Mouse (Mus musculus) common myeloid progenitor, adult 5-6 weeks (primary cell): ENCODE measurements at regions not wholly inside any gene's neighbourhood (a gene's known extent, or its start where the extent isn't known, plus 50 kb on each side); places are given as distances from the start of the nearest gene placed in this dataset.

Experiments used
- ATAC-seq: replicated peaks from 2 replicates; pipeline ENCODE4 v1.8.0; 2016; ENCODE audit warnings: low read depth, mild to moderate bottlenecking, moderate TSS enrichment, inconsistent platforms; ENCODE audit not compliant: poor library complexity, severe bottlenecking

GRCm38 (mm10) chr10:7271156-7271555, 59.1 kb upstream of the Cnksr3 start:
- ATAC-seq: no peak

GRCm38 (mm10) chr10:7268386-7269033, 56.5 kb upstream of the Cnksr3 start:
- no peak for ATAC-seq

- ATAC-seq: no peak
These were observed 55.9 kb upstream of the Cnksr3 start for GRCm38 (mm10) chr10:7267903-7268302.

- no peak for ATAC-seq
These were observed 55.1 kb upstream of the Cnksr3 start for GRCm38 (mm10) chr10:7267106-7267505.

GRCm38 (mm10) chr10:7265412-7265811, 53.4 kb upstream of the Cnksr3 start:
- ATAC-seq: no peak

- no peak for ATAC-seq
These were observed 52.7 kb upstream of the Cnksr3 start for GRCm38 (mm10) chr10:7264721-7265120.
